Mouse (Mus musculus) forebrain, embryonic 14.5 days (tissue): Measurements from ENCODE around the gene Nup205. TPM values are rescaled to one million over a fixed set of nuclear protein-coding genes. Genes with fewer than 3 reads are reported as not detected.

ENCODE experiments used
- ATAC-seq: fragments of 200-750 bp; cut with Nextera tagmentation; 2 replicates; pipeline ENCODE4 v1.8.0; 2017; ENCODE audit warnings: mild to moderate bottlenecking, moderate library complexity
- DNase-seq: peaks from one replicate; pipeline ENCODE4 v3.0.0-alpha.2; 2015; ENCODE audit warnings: low spot score
- H3K27ac ChIP-seq: fragments of 300-500 bp; sonication (generic); 2 replicates; pipeline ENCODE4 v1.5.1; 2014; ENCODE audit warnings: low read depth, mild to moderate bottlenecking, control low read depth, low read length, moderate library complexity
- H3K27me3 ChIP-seq: fragments of 300-500 bp; sonication (generic); replicated peaks from 2 replicates; pipeline ENCODE4 v1.6.1; 2014; ENCODE audit warnings: low read length, control low read depth, mixed read lengths; ENCODE audit not compliant: control insufficient read depth, insufficient read depth
- H3K36me3 ChIP-seq: fragments of 300-500 bp; sonication (generic); 2 replicates; pipeline ENCODE4 v1.6.1; 2014; ENCODE audit warnings: low read length, control low read depth; ENCODE audit not compliant: control insufficient read depth, insufficient read depth
- H3K4me1 ChIP-seq: fragments of 300-500 bp; sonication (generic); 2 replicates; pipeline ENCODE4 v1.6.1; 2014; ENCODE audit warnings: antibody characterized with exemption, low read length, control low read depth; ENCODE audit not compliant: control insufficient read depth, insufficient read depth
- H3K4me2 ChIP-seq: fragments of 300-500 bp; sonication (generic); 2 replicates; pipeline ENCODE4 v1.6.1; 2014; ENCODE audit warnings: mild to moderate bottlenecking, control low read depth, low read length
- H3K4me3 ChIP-seq: fragments of 300-500 bp; sonication (generic); 2 replicates; pipeline ENCODE4 v1.5.1; 2014; ENCODE audit warnings: low read depth, low read length, control low read depth
- H3K9ac ChIP-seq: fragments of 300-500 bp; sonication (generic); 2 replicates; pipeline ENCODE4 v1.6.1; 2014; ENCODE audit warnings: mild to moderate bottlenecking, low read length, control low read depth, moderate library complexity
- H3K9me3 ChIP-seq: fragments of 300-500 bp; sonication (generic); replicated peaks from 2 replicates; pipeline ENCODE4 v1.6.1; 2016; ENCODE audit warnings: low read length, control low read depth, mixed read lengths; ENCODE audit not compliant: control insufficient read depth
- WGBS: fragments of 180-500 bp; shearing (Covaris S2); extraction: QIAGEN DNeasy Blood & Tissue Kit; methylation state at CpG from one replicate; pipeline ENCODE4 v1.1.7; 2014; 5-methylcytosine and 5-hydroxymethylcytosine counted together
- polyA plus RNA-seq: library from polyadenylated mRNA; unstranded; fragments of >200 nt; fragmentation: Nextera tagmentation; extraction: Ambion mirVana; gene quantifications from 2 replicates; pipeline ENCODE4 v1.2.1, GENCODE M21; 2014

The Nup205 gene
- polyA plus RNA-seq, 1 experiment from 2014 or later, result 32.2 TPM

DNA sequence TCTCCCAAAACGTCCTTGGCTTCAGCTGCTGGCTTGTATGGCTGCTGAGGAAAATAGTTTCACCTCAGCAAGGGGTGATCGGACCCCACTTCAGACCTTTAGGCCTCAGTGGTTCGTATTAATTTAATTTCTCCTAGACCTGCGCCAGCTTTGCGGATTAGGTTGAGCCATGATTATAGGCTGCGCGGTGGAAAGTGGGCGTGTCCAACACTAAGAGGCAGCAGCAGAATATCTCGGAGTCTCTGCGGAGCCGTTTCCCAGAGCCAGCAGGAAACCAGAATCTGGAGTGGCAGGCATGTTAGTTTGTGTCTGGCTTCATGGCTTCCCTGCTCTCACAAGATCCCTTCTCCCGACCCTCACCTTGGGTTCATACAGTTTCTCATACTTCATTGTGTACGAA, 92.4 kb downstream of the Nup205 start:
- H3K4me1 ChIP-seq, result no peaks in the 10 kb centered on the region
- 81% methylated on average over 13 of the region's 13 CpGs for WGBS
- no peak overlapping the region for H3K4me2 ChIP-seq
- no peaks in the 10 kb centered on the region for H3K27me3 ChIP-seq
- ATAC-seq (no peak), DNase-seq (no peak)
- no peak overlapping the region for H3K4me3 ChIP-seq
- no peak overlapping the region for H3K9ac ChIP-seq
- H3K9me3 ChIP-seq, result no peaks in the 10 kb centered on the region
- H3K36me3 ChIP-seq, result no peaks in the 10 kb centered on the region
- H3K27ac ChIP-seq, result no peak overlapping the region

DNA sequence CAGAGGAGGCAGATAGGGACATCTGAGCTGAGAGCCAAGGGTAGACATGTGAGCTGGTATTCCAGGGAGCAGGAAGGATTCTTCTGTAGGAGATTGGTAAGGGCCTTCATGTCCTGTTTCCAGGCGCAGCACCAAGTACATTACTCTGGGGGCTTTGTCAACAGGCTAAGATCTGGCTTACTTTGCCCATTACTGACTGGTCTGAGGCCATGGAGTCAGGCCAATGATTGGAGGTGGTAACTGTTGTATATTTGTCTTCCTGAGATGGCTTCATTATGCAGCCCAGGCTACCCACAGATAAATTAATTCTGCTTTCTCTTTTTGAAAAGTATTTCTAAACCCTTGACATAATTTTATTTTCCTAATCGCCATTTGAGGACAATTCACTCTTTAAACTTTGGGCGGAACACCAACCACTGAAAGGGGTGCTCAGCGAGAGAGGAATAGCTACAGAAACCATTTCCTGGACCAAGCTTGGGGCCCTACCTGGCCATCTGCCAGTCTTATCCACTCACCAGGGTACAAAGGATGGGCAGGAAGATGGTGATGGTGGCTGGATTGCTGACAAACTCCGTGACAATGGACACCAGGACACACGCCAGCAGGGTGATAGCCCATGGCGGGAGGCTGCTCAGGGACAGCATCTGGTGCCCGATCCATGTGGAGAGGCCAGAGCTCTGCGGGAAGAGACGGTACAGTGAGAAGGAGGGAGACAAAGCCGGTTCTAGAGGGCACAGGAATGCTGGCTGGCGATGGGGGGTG, 94.1 kb downstream of the Nup205 start:
- no peak overlapping the region for H3K4me2 ChIP-seq
- no peak overlapping the region for H3K4me3 ChIP-seq
- DNase-seq (peak; percentile 28), ATAC-seq (no peak)
- no peaks in the 10 kb centered on the region for H3K4me1 ChIP-seq
- no peaks in the 10 kb centered on the region for H3K9me3 ChIP-seq
- H3K27me3 ChIP-seq, result no peaks in the 10 kb centered on the region
- H3K9ac ChIP-seq, result no peak overlapping the region
- no peaks in the 10 kb centered on the region for H3K36me3 ChIP-seq
- 82% methylated on average over 12 of the region's 12 CpGs for WGBS
- no peak overlapping the region for H3K27ac ChIP-seq

DNA sequence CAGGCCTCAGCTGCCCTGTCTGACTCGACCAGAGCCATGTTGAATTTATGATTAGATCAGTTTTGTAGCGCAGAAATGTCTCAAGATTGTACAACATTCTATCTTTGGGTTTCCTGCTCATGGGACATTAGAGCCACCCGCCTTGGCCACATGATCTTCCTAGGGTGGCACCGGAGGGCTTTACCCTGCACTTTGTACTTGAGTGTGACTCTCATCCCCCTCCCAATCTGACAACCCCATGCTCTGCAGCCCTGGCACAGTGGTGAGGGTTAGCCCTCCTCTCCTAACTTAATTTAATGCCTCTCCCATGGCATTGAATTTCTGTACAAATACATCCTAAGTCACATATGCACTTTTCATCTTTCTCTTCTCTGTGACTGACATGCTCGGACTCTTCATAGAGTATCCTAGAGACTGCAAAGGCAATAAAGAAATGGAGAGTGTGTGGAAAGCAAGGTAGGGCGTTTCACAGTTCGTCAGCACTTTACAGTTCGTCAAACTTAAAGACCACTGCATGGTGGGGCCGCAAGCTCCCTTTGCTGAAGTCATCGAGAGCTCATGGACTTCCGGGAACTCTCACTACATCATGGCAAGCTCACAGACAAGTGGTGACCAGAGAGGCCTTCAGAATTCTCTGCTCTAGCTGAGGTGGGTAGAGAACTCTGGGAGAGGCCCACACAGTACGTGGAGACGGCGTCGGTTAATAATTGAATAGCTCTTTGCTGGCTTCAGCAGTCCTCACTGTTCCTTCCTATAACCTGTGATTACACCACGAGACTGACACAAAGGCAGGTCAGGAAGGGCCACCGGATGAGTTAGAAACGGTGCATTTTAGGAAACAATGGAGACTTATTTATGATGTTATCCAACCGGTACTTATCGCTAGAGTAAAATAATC, 94.9 kb downstream of the Nup205 start:
- DNase-seq (no peak), ATAC-seq (no peak)
- no peaks in the 10 kb centered on the region for H3K4me1 ChIP-seq
- no peaks in the 10 kb centered on the region for H3K9me3 ChIP-seq
- no peak overlapping the region for H3K9ac ChIP-seq
- no peaks in the 10 kb centered on the region for H3K36me3 ChIP-seq
- H3K4me2 ChIP-seq, result no peak overlapping the region
- H3K27me3 ChIP-seq, result no peaks in the 10 kb centered on the region
- H3K27ac ChIP-seq, result no peak overlapping the region
- H3K4me3 ChIP-seq, result no peak overlapping the region
- WGBS, result 90% methylated on average over 20 of the region's 20 CpGs

DNA sequence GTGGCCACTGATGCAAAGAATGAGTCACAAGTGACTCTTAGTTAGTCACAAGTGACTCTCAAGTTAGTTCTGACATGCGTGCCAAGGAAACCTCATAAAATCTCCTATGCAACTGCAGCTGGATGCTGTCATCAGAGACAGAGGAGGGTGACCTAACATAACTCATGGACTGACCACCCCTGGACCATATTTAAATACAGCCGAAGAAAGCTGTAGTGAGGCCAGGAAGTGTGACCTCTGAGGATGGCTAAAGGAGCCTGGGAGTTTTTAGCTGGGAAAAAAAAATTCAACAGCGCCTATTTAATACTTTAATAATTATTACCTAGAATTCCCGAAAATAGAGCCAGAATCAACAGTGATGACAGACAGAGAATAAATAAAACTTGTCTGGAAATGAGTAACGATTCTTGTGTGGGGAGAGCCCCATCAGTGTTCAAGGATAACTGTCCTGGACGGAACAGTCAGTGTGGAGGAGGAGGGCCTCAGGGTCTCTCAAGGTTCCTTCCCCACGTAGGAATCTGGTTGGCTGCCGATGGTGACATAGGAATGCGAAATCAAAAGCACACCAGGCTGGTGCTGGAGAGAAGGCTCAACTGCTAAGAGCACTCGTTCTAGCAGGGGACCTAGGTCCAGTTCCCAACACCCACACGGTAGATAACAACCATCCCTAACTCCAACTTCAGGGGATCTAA, 96.3 kb downstream of the Nup205 start:
- no peaks in the 10 kb centered on the region for H3K27me3 ChIP-seq
- no peaks in the 10 kb centered on the region for H3K9me3 ChIP-seq
- ATAC-seq (no peak), DNase-seq (no peak)
- H3K9ac ChIP-seq, result no peak overlapping the region
- H3K4me3 ChIP-seq, result no peak overlapping the region
- H3K4me2 ChIP-seq, result no peak overlapping the region
- WGBS, result 86% methylated on average over 11 of the region's 11 CpGs
- H3K4me1 ChIP-seq, result no peaks in the 10 kb centered on the region
- H3K36me3 ChIP-seq, result no peaks in the 10 kb centered on the region
- H3K27ac ChIP-seq, result no peak overlapping the region

DNA sequence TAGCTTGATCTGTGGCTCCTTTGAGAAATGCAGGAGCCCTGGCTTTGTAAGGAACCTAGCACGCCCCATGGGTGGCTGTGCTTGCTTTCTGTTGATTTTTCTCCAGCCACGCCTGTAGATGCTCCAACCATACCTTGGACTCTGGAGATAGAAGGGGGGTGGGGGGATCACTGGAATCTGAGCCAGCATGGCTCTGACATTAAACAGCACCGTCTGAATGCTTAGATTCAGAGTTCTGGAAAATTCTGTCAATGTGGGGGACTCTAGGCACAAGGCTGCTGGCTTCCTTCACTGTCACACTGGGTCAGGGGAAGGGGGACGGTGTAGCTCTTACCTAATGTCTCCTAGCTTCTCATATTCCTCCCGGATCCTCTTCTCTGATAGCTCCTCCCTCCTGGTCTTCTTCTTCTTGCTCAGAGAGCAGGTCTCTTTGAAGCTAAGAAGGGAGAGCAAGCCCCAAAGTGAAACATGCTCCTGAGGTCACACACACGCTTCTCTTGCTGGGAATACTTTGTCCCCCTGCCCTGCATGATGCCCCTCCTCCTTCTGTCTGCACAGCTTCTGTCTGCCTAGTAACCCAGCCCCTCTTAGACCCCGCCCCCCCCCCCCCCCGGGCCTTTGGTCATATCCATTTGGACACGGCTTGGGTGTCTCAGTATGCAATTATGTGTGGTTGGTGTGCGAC, 100.8 kb downstream of the Nup205 start:
- Histone ChIP-seq H3K9ac (no peak overlapping the region), H3K4me1 (no peaks in the 10 kb centered on the region), H3K4me3 (no peak overlapping the region), H3K4me2 (no peak overlapping the region), H3K9me3 (no peaks in the 10 kb centered on the region), H3K27me3 (no peaks in the 10 kb centered on the region), H3K27ac (no peak overlapping the region), H3K36me3 (no peaks in the 10 kb centered on the region)
- no peak for ATAC-seq
- WGBS, result 76% methylated on average over 9 of the region's 10 CpGs
- no peak for DNase-seq

DNA sequence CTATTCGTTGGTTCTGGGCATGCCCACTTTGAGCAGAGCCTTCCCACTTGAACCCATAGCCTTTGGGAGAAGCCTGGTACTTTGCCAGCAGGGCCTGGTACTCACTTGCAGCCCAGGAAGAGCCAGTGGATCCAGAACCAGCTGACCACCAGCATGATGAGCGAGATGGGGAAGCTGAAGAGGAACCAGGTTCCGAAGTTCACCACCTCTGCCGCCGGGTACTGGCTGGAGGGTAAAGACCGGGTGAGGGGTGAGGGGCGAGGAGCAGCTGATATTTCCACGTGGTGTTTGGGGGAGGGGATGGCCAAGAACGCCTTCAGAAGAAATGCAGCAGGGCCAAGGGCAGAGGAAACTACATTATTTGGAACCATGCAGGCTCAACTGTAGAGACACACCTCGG, 102.1 kb downstream of the Nup205 start:
- no peak for DNase-seq
- Histone ChIP-seq H3K36me3 (no peaks in the 10 kb centered on the region), H3K4me2 (no peak overlapping the region), H3K4me1 (no peaks in the 10 kb centered on the region), H3K9ac (no peak overlapping the region), H3K27ac (no peak overlapping the region), H3K27me3 (no peaks in the 10 kb centered on the region), H3K4me3 (no peak overlapping the region), H3K9me3 (no peaks in the 10 kb centered on the region)
- ATAC-seq, result no peak
- WGBS, result 83% methylated on average over 10 of the region's 10 CpGs

DNA sequence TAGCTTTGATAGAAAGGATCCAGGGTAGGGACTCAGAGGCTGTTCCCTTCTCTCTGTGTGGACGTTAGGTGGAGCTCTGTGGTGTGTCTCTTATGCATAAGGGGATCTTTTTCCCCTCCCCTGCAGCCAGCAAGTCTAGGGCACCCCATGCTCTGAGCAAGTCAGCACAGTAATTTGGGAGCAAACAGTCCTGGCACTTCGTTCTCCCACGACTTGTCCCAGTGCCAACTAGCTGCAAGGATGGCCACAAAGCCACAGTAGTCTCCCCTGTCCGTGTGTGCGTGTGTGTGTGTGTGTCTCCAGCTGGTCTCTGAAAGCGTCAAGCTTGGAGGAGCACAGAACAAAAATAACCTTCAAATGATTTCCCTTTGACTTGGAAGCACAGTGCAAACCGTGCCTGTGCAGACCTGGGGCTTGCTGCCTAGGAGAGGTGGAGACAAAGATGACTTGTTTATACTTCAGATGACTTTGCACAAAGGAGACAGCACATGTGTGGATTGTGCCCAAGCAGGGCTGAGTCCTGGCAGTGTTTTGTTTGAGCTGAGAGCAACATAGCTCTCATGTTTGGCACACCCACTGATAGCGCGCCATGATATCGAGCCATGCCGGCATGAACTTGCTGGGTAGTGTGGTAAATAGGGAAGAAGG, 111.0 kb downstream of the Nup205 start:
- no peak overlapping the region for H3K4me3 ChIP-seq
- H3K4me2 ChIP-seq, result no peak overlapping the region
- no peaks in the 10 kb centered on the region for H3K36me3 ChIP-seq
- no peak overlapping the region for H3K27ac ChIP-seq
- no peaks in the 10 kb centered on the region for H3K9me3 ChIP-seq
- WGBS, result 65% methylated on average over 11 of the region's 11 CpGs
- H3K4me1 ChIP-seq, result peaks cover 4% of the 10 kb centered on the region; the same call in 1 of the 2 replicates
- DNase-seq (peak; percentile 28), ATAC-seq (peak; percentile 45; the same call in 1 of the 2 replicates)
- no peak overlapping the region for H3K9ac ChIP-seq
- H3K27me3 ChIP-seq, result no peaks in the 10 kb centered on the region

DNA sequence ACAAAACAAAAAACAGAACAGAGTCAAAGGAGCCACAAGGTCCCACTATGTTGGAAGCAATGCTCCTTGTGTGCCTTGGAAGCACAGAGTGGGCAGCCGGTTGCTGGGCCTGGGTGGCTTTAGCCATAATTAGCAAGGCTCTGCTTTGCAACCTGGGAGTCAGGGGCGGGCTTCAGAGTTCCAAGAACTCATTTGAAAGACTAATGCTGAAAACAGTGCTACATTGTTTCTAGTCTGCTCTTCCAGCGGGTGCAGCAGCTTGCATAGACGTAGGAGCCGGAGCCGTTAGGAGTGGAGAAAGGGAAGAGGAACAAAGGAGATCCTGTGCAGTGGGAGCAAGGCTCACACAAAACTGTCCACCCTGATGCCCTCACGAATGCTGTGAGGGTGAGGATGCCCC, 111.7 kb downstream of the Nup205 start:
- Histone ChIP-seq H3K27ac (no peak overlapping the region), H3K36me3 (no peaks in the 10 kb centered on the region), H3K9me3 (no peaks in the 10 kb centered on the region), H3K4me2 (no peak overlapping the region), H3K27me3 (no peaks in the 10 kb centered on the region), H3K4me1 (peaks cover 4% of the 10 kb centered on the region; the same call in 1 of the 2 replicates), H3K9ac (no peak overlapping the region), H3K4me3 (no peak overlapping the region)
- peak; percentile 38 for DNase-seq
- WGBS, result 4% methylated on average over 7 of the region's 7 CpGs
- ATAC-seq, result peak; percentile 40
